Mouse (Mus musculus) frontal cortex, postnatal 25 days (tissue): ENCODE results near the gene Slco1a4.
"Not testable (repeated sequence)": the region's sequence is repeated elsewhere in the genome, so short reads cannot be mapped to it uniquely, and the experiment has no call there.

ENCODE experiments used
- DNase-seq, 2 experiments: peaks; one replicate each; pipeline ENCODE4 v3.0.0; 2022; ENCODE audit warnings: low spot score in 2 of 2

The Slco1a4 gene

GRCm38 (mm10) chr6:141856085-141856484, at the start of gene Slco1a4:
Gene Slco1a4, minus strand, starts transcription at chr6:141856199.
- no peak for DNase-seq

- no peak for DNase-seq
Observed at GRCm38 (mm10) chr6:141898197-141898596, 42.2 kb upstream of the Slco1a4 start.

- DNase-seq, result no peak
Observed at GRCm38 (mm10) chr6:141889723-141890122, 33.7 kb upstream of the Slco1a4 start.

GRCm38 (mm10) chr6:141888248-141888647, 32.2 kb upstream of the Slco1a4 start:
- no peak for DNase-seq

- no peak for DNase-seq
Observed at GRCm38 (mm10) chr6:141882581-141882980, 26.6 kb upstream of the Slco1a4 start.

- DNase-seq, result not testable (repeated sequence)
Observed at GRCm38 (mm10) chr6:141875742-141876141, 19.7 kb upstream of the Slco1a4 start.

- DNase-seq, result no peak
Observed at GRCm38 (mm10) chr6:141871711-141872110, 15.7 kb upstream of the Slco1a4 start.

GRCm38 (mm10) chr6:141868735-141869134, 12.7 kb upstream of the Slco1a4 start:
- DNase-seq, result no peak

- no peak for DNase-seq
Observed at GRCm38 (mm10) chr6:141866026-141866425, 10.0 kb upstream of the Slco1a4 start.

GRCm38 (mm10) chr6:141857735-141858531, 1.9 kb upstream of the Slco1a4 start:
- DNase-seq, result no peak

- DNase-seq, result no peak
Observed at GRCm38 (mm10) chr6:141853616-141854015, 2.4 kb downstream of the Slco1a4 start.

GRCm38 (mm10) chr6:141849051-141849450, 6.9 kb downstream of the Slco1a4 start:
- no peak for DNase-seq

GRCm38 (mm10) chr6:141797837-141798236, 58.2 kb downstream of the Slco1a4 start:
- DNase-seq, result peak in 1 of 2 experiments; percentile 4

- no peak for DNase-seq
Observed at GRCm38 (mm10) chr6:141774476-141774875, 81.5 kb downstream of the Slco1a4 start.

- DNase-seq, result no peak
Observed at GRCm38 (mm10) chr6:141773710-141774109, 82.3 kb downstream of the Slco1a4 start, which contains the start of gene Gm5724. Gene Gm5724, minus strand, starts transcription at chr6:141773810.
